Mouse (Mus musculus): Measurements from ENCODE around the gene Tff2. TPM values are rescaled to one million over a fixed set of nuclear protein-coding genes. Genes with fewer than 3 reads are reported as not detected.

Gene Tff2
- polyA plus RNA-seq, 2 experiments: not detected

GRCm38 (mm10) chr17:31184269-31184990 lies 40.3 kb upstream of the Tff2 start:
- H3K36me3 ChIP-seq (ENCODE audit: control insufficient read depth, insufficient read depth, low read length): no peaks in the 10 kb centered on the region
- no peak overlapping the region for H3K9ac ChIP-seq (ENCODE audit: low read depth, low read length, severe bottlenecking)
- H3K4me2 ChIP-seq (replicated peaks; ENCODE audit: low read depth, low read length, severe bottlenecking): no peak overlapping the region
- no peaks in the 10 kb centered on the region for H3K4me1 ChIP-seq (ENCODE audit: control insufficient read depth, insufficient read depth, low read length)
- ATAC-seq (ENCODE audit: low FRiP score, low read depth) (no peak), DNase-seq (ENCODE audit: low spot score) (no peak)
- H3K27me3 ChIP-seq (ENCODE audit: control insufficient read depth, insufficient read depth, low read length): no peaks in the 10 kb centered on the region
- no peak overlapping the region for H3K4me3 ChIP-seq (replicated peaks; ENCODE audit: low read length)
- 79% methylated on average over 12 of the region's 12 CpGs for WGBS
- TF ChIP-seq POLR2A (IDR thresholded peaks at IDR 0.05; ENCODE audit: borderline replicate concordance, extremely low read depth, insufficient read depth, insufficient read length): no peak
- no peak overlapping the region for H3K27ac ChIP-seq (replicated peaks; ENCODE audit: low read depth, low read length)
- H3K9me3 ChIP-seq (ENCODE audit: control insufficient read depth, low read length): no peaks in the 10 kb centered on the region

GRCm38 (mm10) chr17:31183180-31183974 lies 39.3 kb upstream of the Tff2 start:
- Histone ChIP-seq H3K36me3 (ENCODE audit: control insufficient read depth, insufficient read depth, low read length) (no peaks in the 10 kb centered on the region), H3K4me3 (replicated peaks; ENCODE audit: low read length) (no peak overlapping the region), H3K27ac (replicated peaks; ENCODE audit: low read depth, low read length) (no peak overlapping the region), H3K9ac (ENCODE audit: low read depth, low read length, severe bottlenecking) (no peak overlapping the region), H3K4me2 (replicated peaks; ENCODE audit: low read depth, low read length, severe bottlenecking) (no peak overlapping the region), H3K4me1 (ENCODE audit: control insufficient read depth, insufficient read depth, low read length) (no peaks in the 10 kb centered on the region), H3K9me3 (ENCODE audit: control insufficient read depth, low read length) (no peaks in the 10 kb centered on the region), H3K27me3 (ENCODE audit: control insufficient read depth, insufficient read depth, low read length) (no peaks in the 10 kb centered on the region)
- 63% methylated on average over 12 of the region's 12 CpGs for WGBS
- DNase-seq (ENCODE audit: low spot score) (no peak), ATAC-seq (ENCODE audit: low FRiP score, low read depth) (no peak)
- TF ChIP-seq POLR2A (IDR thresholded peaks at IDR 0.05; ENCODE audit: borderline replicate concordance, extremely low read depth, insufficient read depth, insufficient read length): no peak

- ATAC-seq (ENCODE audit: low FRiP score, low read depth) (no peak), DNase-seq (ENCODE audit: low spot score) (no peak)
- Histone ChIP-seq H3K4me1 (ENCODE audit: control insufficient read depth, insufficient read depth, low read length) (no peaks in the 10 kb centered on the region), H3K27ac (replicated peaks; ENCODE audit: low read depth, low read length) (no peak overlapping the region), H3K4me2 (replicated peaks; ENCODE audit: low read depth, low read length, severe bottlenecking) (no peak overlapping the region), H3K4me3 (replicated peaks; ENCODE audit: low read length) (no peak overlapping the region), H3K9me3 (ENCODE audit: control insufficient read depth, low read length) (no peaks in the 10 kb centered on the region), H3K36me3 (ENCODE audit: control insufficient read depth, insufficient read depth, low read length) (no peaks in the 10 kb centered on the region), H3K27me3 (ENCODE audit: control insufficient read depth, insufficient read depth, low read length) (no peaks in the 10 kb centered on the region), H3K9ac (ENCODE audit: low read depth, low read length, severe bottlenecking) (no peak overlapping the region)
- 89% methylated on average over 4 of the region's 4 CpGs for WGBS
- TF ChIP-seq POLR2A (IDR thresholded peaks at IDR 0.05; ENCODE audit: borderline replicate concordance, extremely low read depth, insufficient read depth, insufficient read length): no peak
Observed at GRCm38 (mm10) chr17:31181490-31181889, 37.4 kb upstream of the Tff2 start.

GRCm38 (mm10) chr17:31176321-31176720 lies 32.2 kb upstream of the Tff2 start:
- no peaks in the 10 kb centered on the region for H3K9me3 ChIP-seq (ENCODE audit: control insufficient read depth, low read length)
- no peak overlapping the region for H3K4me2 ChIP-seq (replicated peaks; ENCODE audit: low read depth, low read length, severe bottlenecking)
- H3K27ac ChIP-seq (replicated peaks; ENCODE audit: low read depth, low read length): no peak overlapping the region
- DNase-seq (ENCODE audit: low spot score): no peak
- WGBS: 86% methylated on average over 4 of the region's 4 CpGs
- no peaks in the 10 kb centered on the region for H3K27me3 ChIP-seq (ENCODE audit: control insufficient read depth, insufficient read depth, low read length)
- no peaks in the 10 kb centered on the region for H3K4me1 ChIP-seq (ENCODE audit: control insufficient read depth, insufficient read depth, low read length)
- H3K9ac ChIP-seq (ENCODE audit: low read depth, low read length, severe bottlenecking): no peak overlapping the region
- no peak overlapping the region for H3K4me3 ChIP-seq (replicated peaks; ENCODE audit: low read length)
- ATAC-seq (ENCODE audit: low FRiP score, low read depth): no peak
- no peak for TF ChIP-seq POLR2A (IDR thresholded peaks at IDR 0.05; ENCODE audit: borderline replicate concordance, extremely low read depth, insufficient read depth, insufficient read length)
- no peaks in the 10 kb centered on the region for H3K36me3 ChIP-seq (ENCODE audit: control insufficient read depth, insufficient read depth, low read length)

- Histone ChIP-seq H3K36me3 (ENCODE audit: control insufficient read depth, insufficient read depth, low read length) (no peaks in the 10 kb centered on the region), H3K4me2 (replicated peaks; ENCODE audit: low read depth, low read length, severe bottlenecking) (no peak overlapping the region), H3K9ac (ENCODE audit: low read depth, low read length, severe bottlenecking) (no peak overlapping the region), H3K27ac (replicated peaks; ENCODE audit: low read depth, low read length) (no peak overlapping the region), H3K4me1 (ENCODE audit: control insufficient read depth, insufficient read depth, low read length) (no peaks in the 10 kb centered on the region), H3K9me3 (ENCODE audit: control insufficient read depth, low read length) (no peaks in the 10 kb centered on the region), H3K27me3 (ENCODE audit: control insufficient read depth, insufficient read depth, low read length) (no peaks in the 10 kb centered on the region), H3K4me3 (replicated peaks; ENCODE audit: low read length) (no peak overlapping the region)
- no peak for DNase-seq (ENCODE audit: low spot score)
- no peak for TF ChIP-seq POLR2A (IDR thresholded peaks at IDR 0.05; ENCODE audit: borderline replicate concordance, extremely low read depth, insufficient read depth, insufficient read length)
- no peak for ATAC-seq (ENCODE audit: low FRiP score, low read depth)
- WGBS: 91% methylated on average over 5 of the region's 5 CpGs
Observed at GRCm38 (mm10) chr17:31169796-31170195, 25.7 kb upstream of the Tff2 start.
